Mouse (Mus musculus): ENCODE data around the gene Plac1. TPM values are rescaled to one million over a fixed set of nuclear protein-coding genes. Genes with fewer than 3 reads are reported as not detected.

The Plac1 gene
- total and polyA plus RNA-seq, 2 experiments from 2014 or later = not detected

GRCm38 (mm10) chrX:53201616-53202015 lies 38.3 kb downstream of the Plac1 start:
- ATAC-seq = no peak
- no peaks in the 10 kb centered on the region for H3K4me1 ChIP-seq (ENCODE audit: insufficient read depth)
- no peak overlapping the region for H3K9ac ChIP-seq
- no peak overlapping the region for H3K4me3 ChIP-seq (ENCODE audit: low read depth, low read length)
- no peak overlapping the region for H3K27ac ChIP-seq (ENCODE audit: low read depth, low read length)
- DNase-seq = no peak
- 85% methylated on average over 5 of the region's 5 CpGs for WGBS
- no peaks in the 10 kb centered on the region for H3K27me3 ChIP-seq (ENCODE audit: insufficient read depth, low read length)
- no peaks in the 10 kb centered on the region for H3K36me3 ChIP-seq (ENCODE audit: insufficient read depth)
- no peak overlapping the region for H3K4me2 ChIP-seq (ENCODE audit: low read depth)
- TF ChIP-seq CTCF (IDR thresholded peaks at IDR 0.05; ENCODE audit: low read depth) = no peak
- H3K9me3 ChIP-seq (ENCODE audit: low read length) = no peaks in the 10 kb centered on the region

GRCm38 (mm10) chrX:53197681-53198080 lies 42.2 kb downstream of the Plac1 start:
- ATAC-seq (no peak), DNase-seq (no peak)
- no peak overlapping the region for H3K27ac ChIP-seq (ENCODE audit: low read depth, low read length)
- WGBS = 85% methylated on average over 4 of the region's 4 CpGs
- H3K27me3 ChIP-seq (ENCODE audit: insufficient read depth, low read length) = no peaks in the 10 kb centered on the region
- no peak overlapping the region for H3K4me2 ChIP-seq (ENCODE audit: low read depth)
- H3K9ac ChIP-seq = no peak overlapping the region
- no peaks in the 10 kb centered on the region for H3K4me1 ChIP-seq (ENCODE audit: insufficient read depth)
- H3K36me3 ChIP-seq (ENCODE audit: insufficient read depth) = no peaks in the 10 kb centered on the region
- TF ChIP-seq CTCF (IDR thresholded peaks at IDR 0.05; ENCODE audit: low read depth) = no peak
- no peak overlapping the region for H3K4me3 ChIP-seq (ENCODE audit: low read depth, low read length)
- no peaks in the 10 kb centered on the region for H3K9me3 ChIP-seq (ENCODE audit: low read length)

GRCm38 (mm10) chrX:53196392-53196791 lies 43.5 kb downstream of the Plac1 start:
- Histone ChIP-seq H3K36me3 (ENCODE audit: insufficient read depth) (no peaks in the 10 kb centered on the region), H3K9me3 (ENCODE audit: low read length) (no peaks in the 10 kb centered on the region), H3K27me3 (ENCODE audit: insufficient read depth, low read length) (no peaks in the 10 kb centered on the region), H3K4me3 (ENCODE audit: low read depth, low read length) (no peak overlapping the region), H3K9ac (no peak overlapping the region), H3K4me2 (ENCODE audit: low read depth) (no peak overlapping the region), H3K4me1 (ENCODE audit: insufficient read depth) (no peaks in the 10 kb centered on the region), H3K27ac (ENCODE audit: low read depth, low read length) (no peak overlapping the region)
- no peak for TF ChIP-seq CTCF (IDR thresholded peaks at IDR 0.05; ENCODE audit: low read depth)
- DNase-seq (no peak), ATAC-seq (no peak)
- 66% methylated on average over 5 of the region's 5 CpGs for WGBS

GRCm38 (mm10) chrX:53188692-53189091 lies 51.2 kb downstream of the Plac1 start:
- TF ChIP-seq CTCF (IDR thresholded peaks at IDR 0.05; ENCODE audit: low read depth) = no peak
- Histone ChIP-seq H3K9ac (no peak overlapping the region), H3K9me3 (ENCODE audit: low read length) (no peaks in the 10 kb centered on the region), H3K36me3 (ENCODE audit: insufficient read depth) (no peaks in the 10 kb centered on the region), H3K4me2 (ENCODE audit: low read depth) (no peak overlapping the region), H3K4me1 (ENCODE audit: insufficient read depth) (no peaks in the 10 kb centered on the region), H3K4me3 (ENCODE audit: low read depth, low read length) (no peak overlapping the region), H3K27ac (ENCODE audit: low read depth, low read length) (no peak overlapping the region), H3K27me3 (ENCODE audit: insufficient read depth, low read length) (no peaks in the 10 kb centered on the region)
- 89% methylated on average over 1 of the region's 1 CpGs for WGBS
- DNase-seq (no peak), ATAC-seq (no peak)

GRCm38 (mm10) chrX:53179801-53180200 lies 60.1 kb downstream of the Plac1 start:
- no peak for TF ChIP-seq CTCF (IDR thresholded peaks at IDR 0.05; ENCODE audit: low read depth)
- Histone ChIP-seq H3K9ac (no peak overlapping the region), H3K4me1 (ENCODE audit: insufficient read depth) (no peaks in the 10 kb centered on the region), H3K4me2 (ENCODE audit: low read depth) (no peak overlapping the region), H3K4me3 (ENCODE audit: low read depth, low read length) (no peak overlapping the region), H3K36me3 (ENCODE audit: insufficient read depth) (no peaks in the 10 kb centered on the region), H3K27me3 (ENCODE audit: insufficient read depth, low read length) (no peaks in the 10 kb centered on the region), H3K9me3 (ENCODE audit: low read length) (no peaks in the 10 kb centered on the region), H3K27ac (ENCODE audit: low read depth, low read length) (no peak overlapping the region)
- no peak for DNase-seq
- 80% methylated on average over 3 of the region's 3 CpGs for WGBS
- ATAC-seq = no peak

- no peaks in the 10 kb centered on the region for H3K27me3 ChIP-seq (ENCODE audit: insufficient read depth, low read length)
- no peak overlapping the region for H3K27ac ChIP-seq (ENCODE audit: low read depth, low read length)
- H3K4me2 ChIP-seq (ENCODE audit: low read depth) = no peak overlapping the region
- no peak overlapping the region for H3K9ac ChIP-seq
- H3K4me3 ChIP-seq (ENCODE audit: low read depth, low read length) = no peak overlapping the region
- ATAC-seq = no peak
- H3K9me3 ChIP-seq (ENCODE audit: low read length) = no peaks in the 10 kb centered on the region
- no peak for TF ChIP-seq CTCF (IDR thresholded peaks at IDR 0.05; ENCODE audit: low read depth)
- no peak for DNase-seq
- WGBS = 91% methylated on average over 5 of the region's 5 CpGs
- no peaks in the 10 kb centered on the region for H3K36me3 ChIP-seq (ENCODE audit: insufficient read depth)
- H3K4me1 ChIP-seq (ENCODE audit: insufficient read depth) = no peaks in the 10 kb centered on the region
Measured at GRCm38 (mm10) chrX:53176296-53176695, 63.6 kb downstream of the Plac1 start.

- Histone ChIP-seq H3K4me1 (ENCODE audit: insufficient read depth) (no peaks in the 10 kb centered on the region), H3K9ac (no peak overlapping the region), H3K4me2 (ENCODE audit: low read depth) (no peak overlapping the region), H3K9me3 (ENCODE audit: low read length) (no peaks in the 10 kb centered on the region), H3K27me3 (ENCODE audit: insufficient read depth, low read length) (no peaks in the 10 kb centered on the region), H3K36me3 (ENCODE audit: insufficient read depth) (no peaks in the 10 kb centered on the region), H3K4me3 (ENCODE audit: low read depth, low read length) (no peak overlapping the region), H3K27ac (ENCODE audit: low read depth, low read length) (no peak overlapping the region)
- no peak for ATAC-seq
- no peak for TF ChIP-seq CTCF (IDR thresholded peaks at IDR 0.05; ENCODE audit: low read depth)
- 65% methylated on average over 2 of the region's 2 CpGs for WGBS
- DNase-seq = no peak
Measured at GRCm38 (mm10) chrX:53168623-53169022, 71.3 kb downstream of the Plac1 start.

Measured in forebrain, postnatal 0 days (tissue).